Mouse (Mus musculus): ENCODE data around the gene Spata25.

Spata25 gene

DNA sequence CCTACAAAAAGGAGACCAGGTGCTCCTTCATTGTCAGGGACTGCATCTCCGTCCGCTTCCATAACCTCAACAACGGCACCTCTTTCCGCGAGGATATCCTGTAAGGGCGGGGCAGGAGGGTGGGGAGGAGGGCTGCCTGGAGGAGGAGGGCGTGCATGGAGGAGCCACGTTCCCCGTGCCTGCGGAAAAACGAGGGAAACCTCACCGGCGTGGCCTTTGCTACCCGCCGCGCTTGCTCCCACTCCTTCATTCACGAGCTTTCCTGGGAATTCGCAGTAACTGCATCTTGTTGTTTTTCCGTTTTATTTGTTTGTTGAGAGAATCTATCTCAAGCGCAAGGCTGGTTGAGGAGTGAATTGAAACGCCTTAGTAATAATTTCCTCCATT, 23.0 kb downstream of the Spata25 start:
- no peak for DNase-seq (ENCODE audit: low read depth, low spot score)

DNA sequence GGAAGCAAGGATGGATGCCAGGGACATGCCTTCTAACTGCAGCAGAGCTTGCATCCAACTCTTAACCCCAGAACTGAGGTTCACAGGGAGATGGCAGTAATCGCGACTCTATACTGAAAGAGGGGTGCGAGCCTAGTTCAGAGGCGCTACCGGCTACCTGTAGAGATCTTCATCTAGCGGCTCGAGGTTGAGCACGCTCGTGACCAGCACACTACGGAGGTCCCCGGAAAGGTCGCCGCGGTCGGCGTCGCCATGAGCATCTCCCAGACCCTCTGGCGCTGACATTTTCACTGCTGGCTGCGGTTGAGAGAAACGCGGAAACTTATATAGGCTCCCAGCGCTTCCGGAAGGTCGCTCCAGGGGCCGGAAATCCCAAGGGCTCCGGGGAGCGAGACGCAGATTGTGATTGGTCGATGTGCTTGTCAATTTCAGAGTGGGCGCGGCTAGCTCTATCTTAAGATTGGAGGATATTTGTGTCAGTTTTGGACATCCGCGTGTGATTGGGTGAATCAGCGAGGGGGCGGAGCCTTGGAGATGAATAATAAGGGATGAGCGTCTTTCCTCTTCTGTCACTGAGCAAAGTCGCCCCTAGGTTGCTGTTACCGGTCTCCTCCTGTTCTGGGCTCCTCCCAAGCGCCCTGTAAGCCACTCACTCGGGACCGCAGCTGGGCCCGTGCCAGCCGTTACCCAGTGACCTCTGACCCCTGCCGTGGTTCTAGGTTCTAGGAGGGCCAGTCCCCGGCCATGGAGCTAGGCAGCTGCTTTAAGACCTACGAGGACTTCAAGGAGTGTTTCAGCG, 23.6 kb downstream of the Spata25 start, which contains the start of the genes Acot8 and Zswim3:
Acot8 (minus strand) TSS at position 350 of the 799 bp plus-strand sequence.
Zswim3 (plus strand) TSS at position 566 of the 799 bp plus-strand sequence.
- DNase-seq (ENCODE audit: low read depth, low spot score) = peak; percentile 100

DNA sequence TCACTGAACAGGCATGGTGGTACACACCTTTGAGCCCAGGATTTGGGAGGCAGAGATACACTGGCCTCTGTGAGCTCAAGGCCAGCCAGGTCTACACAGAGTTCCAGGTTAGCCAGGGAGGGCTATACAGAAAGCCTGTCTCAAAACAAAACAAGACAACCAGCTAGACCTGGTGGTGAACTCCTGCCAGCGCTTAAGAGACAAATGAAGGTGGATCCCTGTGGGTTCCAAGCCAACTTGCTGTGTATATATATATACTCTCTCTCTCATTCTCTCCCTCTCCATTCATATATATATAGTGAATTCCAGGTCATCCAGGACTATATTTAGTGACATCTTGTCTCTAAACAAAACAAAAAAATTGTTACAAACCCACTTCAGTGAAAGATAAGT, 24.4 kb downstream of the Spata25 start:
- DNase-seq (ENCODE audit: low read depth, low spot score) = no peak

DNA sequence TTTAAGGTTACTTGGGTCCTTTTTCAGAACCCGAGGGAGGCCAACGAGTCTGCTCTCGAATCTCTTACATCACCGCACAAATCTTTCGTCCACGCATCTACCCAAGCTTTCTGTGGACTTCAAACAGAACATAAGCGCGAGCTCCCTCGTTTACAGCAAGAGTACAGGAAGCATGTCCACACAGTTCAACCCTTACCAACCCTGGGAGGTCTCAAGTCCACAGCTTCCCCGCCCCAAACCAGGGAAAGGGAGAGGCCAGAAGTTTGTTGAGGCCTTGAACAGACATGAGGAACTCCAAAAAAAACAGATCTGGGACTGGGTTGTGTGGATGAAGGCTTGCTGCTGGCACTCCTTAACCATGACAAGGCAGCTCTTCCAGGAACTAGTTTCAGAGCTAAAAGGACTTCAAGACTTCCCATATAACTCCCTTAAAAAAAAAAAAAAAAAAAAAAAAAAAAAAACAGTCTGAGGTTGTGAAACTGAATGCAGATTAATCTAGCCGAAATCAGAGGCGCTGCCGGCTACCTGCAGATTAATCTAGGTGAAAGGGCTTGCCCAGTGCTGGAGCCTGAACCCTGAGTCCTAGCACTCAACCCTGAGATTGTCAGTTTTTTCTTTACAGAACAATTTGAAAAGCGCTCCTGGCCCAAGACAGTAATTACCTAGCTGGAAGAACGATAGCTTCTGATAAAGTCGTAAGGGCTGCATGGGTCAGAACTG, 25.0 kb downstream of the Spata25 start:
- no peak for DNase-seq (ENCODE audit: low read depth, low spot score)

DNA sequence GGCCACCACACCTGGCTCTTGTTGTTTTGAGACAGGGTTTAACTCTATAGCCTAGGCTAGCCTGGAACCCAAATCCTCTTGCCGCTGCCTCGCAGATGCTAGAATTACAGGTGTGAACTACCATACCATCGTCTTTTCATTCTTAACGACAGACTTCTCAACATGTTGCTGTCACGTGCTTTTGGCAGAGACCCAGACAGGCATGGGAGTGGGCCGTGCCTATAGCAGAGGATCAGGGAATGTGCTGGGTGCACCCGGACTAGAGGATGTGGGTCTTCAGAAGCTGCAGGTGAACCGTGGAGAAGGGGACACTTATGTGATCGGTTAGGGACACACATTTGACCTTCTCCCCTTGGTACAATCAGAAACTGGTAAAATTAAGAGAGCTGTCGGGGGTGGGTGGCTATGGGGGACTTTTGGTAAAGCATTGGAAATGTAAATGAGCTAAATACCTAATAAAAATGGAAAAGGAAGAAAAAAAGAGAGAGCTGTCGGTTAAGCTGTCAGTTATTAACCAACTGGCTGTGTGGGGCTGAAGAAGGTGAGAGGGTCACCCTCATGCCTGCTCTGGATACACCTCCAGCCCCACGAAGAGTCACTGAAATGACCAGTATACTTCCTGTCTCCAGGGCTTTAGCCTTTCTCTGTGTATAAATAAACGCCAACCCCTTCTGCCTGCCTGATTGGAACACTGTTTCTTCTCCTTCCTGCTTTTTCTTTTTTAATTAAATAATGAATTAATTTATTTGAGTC, 27.9 kb downstream of the Spata25 start:
- no peak for DNase-seq (ENCODE audit: low read depth, low spot score)

DNA sequence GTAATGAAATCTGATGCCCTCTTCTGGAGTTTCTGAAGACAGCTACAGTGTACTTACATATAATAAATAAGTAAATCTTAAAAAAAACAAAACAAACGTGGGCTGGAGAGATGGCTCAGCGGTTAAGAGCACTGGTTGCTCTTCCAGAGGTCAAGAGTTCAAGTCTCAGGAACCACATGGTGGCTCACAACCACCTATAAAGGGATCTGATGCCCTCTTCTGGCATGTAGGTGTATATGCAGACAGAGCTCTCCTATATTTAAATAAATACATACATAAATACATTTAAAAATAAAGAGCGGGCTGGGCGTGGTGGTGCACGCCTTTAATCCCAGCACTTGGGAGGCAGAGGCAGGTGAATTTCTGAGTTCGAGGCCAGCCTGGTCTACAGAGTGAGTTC, 29.8 kb downstream of the Spata25 start:
- DNase-seq (ENCODE audit: low read depth, low spot score) = peak; percentile 76

DNA sequence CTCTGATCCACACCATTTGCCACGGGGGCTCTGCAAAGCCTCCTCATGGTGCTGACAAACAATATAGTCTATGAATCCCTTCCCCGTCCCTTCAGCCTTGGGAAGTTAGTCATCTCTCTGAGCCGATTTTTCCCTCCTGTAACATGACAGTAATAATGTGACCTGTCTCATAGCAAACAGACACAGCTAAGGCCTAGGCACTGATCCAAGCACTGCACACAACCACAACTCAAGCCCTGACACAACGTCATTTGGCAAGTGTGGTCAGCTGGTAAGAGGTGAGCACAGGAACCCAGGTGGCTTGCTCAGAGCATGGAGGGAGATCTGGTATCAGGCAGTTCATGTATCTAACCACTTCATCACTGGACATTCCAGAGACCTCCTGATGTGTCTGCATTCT, 32.5 kb downstream of the Spata25 start:
- DNase-seq (ENCODE audit: low read depth, low spot score) = no peak

DNA sequence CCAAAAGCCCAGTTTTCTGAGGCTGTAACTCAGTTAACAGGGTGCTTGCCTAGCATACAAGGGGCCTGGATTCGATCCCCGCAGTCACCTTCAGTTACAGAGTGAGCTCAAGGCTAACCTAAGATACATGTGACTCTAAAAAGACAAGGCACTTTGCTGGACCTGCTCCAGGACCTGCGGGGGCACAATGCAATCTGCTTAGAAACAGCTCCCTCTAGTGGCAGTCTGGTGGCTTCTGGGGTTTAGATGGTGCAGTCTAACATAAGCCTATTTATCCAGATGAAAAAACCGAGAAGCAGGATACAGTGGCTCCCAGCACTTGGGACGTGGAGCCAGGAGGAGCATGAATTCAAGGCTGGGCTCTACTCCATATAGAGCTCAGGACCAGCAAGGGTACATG, 34.0 kb downstream of the Spata25 start:
- peak; percentile 91 for DNase-seq (ENCODE audit: low read depth, low spot score)

DNA sequence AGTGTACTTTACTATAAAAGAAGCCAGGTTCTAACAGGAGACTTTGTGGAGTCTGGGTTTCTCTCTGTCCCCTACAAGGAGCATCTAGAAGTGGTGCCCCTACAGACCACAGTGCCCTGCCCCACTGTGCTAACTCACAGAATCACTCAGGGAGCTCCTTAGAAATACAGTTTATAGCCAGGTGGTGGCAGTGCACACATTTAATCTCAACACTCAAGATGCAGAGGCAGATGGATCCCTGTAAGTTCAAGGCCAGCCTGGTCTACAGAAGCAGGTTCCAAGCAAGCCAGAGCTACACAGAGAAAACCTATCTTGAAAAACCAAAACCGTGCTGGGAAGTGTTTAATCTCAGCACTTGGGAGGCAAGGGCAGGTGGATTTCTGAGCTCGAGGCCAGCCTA, 34.6 kb downstream of the Spata25 start:
- DNase-seq (ENCODE audit: low read depth, low spot score) = peak; percentile 62

DNA sequence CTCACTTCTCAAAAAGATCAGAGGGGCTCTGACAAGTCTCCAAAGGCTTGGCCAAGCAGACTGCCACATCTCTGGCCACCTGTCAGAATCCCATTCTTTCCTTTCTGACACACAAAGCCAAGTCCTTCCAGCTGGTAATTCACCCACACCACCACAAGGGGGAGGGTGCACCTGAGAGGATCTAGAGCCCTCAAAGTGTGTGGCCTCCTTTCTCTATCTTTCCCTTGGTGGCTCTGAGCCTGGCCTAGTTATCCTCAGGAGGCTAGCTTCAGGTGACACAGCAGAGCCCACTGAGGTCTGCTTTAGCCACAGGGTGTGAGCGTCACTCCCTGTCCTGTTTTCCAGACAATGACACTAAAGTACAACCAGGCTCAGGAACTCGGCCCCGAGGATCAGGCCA, 35.1 kb downstream of the Spata25 start:
- peak; percentile 90 for DNase-seq (ENCODE audit: low read depth, low spot score)

DNA sequence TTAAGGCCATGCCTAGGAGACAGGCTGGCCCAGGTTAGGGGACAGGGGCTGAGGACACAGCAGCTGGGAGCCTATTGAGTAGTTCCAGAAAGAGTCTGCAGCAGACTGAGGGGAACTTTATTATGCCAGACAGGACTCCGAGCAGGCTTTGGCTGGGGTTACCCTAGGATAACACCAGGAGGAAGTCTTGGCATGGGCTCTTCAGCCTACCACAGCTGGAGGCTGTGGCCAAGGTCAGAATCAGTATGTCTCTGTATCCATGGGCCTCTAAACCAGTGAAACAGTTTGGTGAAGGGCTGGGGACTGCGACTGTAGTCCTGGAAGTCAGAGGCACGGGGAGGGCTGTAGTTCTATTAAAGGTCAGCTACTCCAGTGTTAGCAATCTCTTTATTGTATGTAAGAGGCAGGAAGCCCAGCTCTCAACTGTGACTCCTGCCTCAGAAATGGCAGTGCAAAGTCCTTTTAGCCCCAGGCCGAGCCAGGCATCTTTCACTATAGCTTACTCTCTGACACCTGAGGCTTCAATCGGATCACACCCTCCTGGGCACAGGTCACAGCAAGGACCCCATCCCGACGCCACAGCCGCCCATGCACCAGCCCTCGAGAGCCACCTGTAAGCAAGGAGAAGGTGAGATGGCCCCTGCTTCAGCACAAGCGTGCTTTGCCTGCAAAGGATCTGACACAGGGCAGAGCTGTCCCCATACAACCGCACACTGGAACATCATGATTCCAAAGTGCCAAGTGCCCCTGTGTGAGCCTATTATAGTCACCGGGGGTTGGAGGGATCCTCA, 35.7 kb downstream of the Spata25 start:
- no peak for DNase-seq (ENCODE audit: low read depth, low spot score)

DNA sequence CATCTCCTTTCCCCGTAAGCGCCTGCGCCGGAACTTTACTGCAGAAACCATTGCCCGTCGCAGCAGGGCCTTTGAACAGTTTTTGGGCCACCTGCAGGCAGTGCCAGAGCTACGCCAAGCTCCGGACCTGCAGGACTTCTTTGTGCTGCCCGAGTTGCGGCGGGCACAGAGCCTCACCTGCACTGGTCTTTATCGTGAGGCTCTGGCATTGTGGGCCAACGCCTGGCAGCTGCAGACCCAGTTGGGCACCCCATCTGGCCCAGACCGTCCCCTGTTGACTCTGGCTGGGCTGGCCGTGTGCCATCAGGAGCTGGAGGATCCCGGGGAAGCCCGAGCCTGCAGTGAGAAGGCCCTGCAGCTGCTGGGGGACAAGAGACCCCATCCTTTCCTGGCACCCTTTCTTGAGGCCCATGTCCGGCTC, 36.5 kb downstream of the Spata25 start:
- DNase-seq (ENCODE audit: low read depth, low spot score) = no peak

DNA sequence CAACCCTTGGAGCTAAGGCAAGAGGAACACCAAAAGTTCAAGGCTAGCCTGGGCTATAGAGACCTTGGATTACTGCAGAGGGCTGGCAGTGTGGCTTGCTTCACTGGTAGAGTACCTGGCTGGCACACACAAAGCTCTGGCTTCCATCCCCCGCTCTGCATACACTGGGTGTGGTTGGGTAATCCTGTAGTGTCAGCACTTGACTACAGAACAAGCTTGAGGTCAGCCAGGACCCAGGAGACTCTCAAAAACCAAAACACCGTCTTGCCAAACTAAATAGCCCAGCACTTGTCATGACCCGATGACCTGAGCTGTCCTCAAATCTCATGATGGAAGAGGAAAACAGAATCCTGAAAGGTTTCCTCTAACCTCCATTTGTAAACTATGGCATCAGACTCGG, 37.9 kb downstream of the Spata25 start:
- DNase-seq (ENCODE audit: low read depth, low spot score) = no peak

DNA sequence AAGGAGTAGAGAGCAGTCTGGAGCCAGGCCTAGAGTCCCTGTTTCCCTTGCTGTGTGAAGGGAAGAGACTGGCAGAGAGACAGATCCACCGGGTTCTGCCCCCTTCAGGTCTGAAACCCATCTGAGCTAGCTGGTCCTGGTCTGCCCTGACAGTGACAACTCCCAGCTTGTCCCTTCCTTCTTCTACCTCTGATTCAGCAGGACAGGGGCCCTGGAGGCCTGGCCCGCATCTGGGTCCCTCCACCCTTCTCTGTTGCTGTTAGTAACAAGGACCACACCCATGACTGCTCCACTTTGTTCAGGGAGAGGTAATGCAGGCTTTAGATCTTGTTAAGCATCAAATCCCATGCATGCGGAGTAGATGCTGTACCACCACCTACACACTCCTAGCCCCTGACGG, 39.9 kb downstream of the Spata25 start:
- peak; percentile 54 for DNase-seq (ENCODE audit: low read depth, low spot score)

DNA sequence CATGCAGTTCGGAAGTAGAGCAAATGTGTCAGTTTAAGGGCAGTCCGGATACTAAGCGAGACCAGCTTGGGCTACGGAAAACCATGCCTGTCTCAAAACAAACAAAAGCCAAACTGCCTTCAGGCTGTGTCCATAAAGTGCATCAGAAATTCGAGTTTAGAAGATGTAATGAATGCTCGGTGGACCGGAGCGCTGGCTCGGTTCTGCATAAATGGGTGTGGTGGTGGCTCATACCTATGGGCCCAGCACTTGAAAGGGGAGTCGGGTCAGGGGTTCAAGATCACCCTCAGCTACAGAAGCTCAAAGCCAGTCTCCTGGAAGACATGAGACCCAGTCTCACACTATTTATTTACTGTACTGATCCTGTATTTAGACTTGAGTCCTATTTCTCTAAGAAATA, 40.6 kb downstream of the Spata25 start:
- no peak for DNase-seq (ENCODE audit: low read depth, low spot score)

DNA sequence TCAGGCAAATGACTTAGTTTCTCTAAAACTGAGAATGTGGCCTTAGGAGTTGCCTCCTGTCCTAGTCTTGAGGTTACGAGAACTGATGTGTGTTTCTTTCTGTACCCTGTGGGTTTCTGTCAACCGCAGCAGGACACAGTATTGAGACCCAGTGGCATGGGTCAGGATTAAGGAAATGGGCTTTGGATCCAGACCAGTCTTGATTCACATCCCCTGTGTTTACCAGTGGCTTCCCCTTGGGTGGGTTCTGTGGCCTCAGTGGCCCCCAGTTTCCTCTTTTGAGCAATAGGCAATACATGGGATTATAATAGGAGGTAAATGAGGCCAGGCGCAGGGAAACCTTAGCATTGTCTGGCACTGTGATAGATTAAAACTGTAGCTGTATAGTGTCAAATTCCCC, 41.3 kb downstream of the Spata25 start:
- no peak for DNase-seq (ENCODE audit: low read depth, low spot score)

DNA sequence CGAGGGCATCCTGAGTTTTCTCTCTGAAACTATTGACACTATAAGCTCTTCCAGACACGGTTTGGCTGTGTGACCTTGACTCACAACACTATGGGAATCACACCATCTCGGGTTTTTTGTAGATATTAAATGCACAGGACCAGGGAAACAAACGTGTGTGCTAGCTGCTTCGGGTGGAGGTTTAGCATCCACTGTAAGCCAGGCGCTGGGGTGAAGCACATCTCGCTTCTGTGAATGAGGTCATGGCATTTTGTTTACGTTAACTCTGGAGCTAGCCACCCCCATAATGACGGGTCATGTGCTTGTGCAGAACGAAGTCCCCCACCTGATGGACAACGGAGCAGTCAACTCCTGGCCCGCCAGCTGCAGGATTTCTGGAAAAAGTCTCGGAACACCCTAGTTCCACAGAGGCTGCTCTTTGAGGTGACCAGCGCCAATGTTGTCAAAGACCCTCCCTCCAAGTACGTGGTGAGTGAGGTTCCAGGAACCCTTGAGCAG, 41.9 kb downstream of the Spata25 start:
- DNase-seq (ENCODE audit: low read depth, low spot score) = no peak

DNA sequence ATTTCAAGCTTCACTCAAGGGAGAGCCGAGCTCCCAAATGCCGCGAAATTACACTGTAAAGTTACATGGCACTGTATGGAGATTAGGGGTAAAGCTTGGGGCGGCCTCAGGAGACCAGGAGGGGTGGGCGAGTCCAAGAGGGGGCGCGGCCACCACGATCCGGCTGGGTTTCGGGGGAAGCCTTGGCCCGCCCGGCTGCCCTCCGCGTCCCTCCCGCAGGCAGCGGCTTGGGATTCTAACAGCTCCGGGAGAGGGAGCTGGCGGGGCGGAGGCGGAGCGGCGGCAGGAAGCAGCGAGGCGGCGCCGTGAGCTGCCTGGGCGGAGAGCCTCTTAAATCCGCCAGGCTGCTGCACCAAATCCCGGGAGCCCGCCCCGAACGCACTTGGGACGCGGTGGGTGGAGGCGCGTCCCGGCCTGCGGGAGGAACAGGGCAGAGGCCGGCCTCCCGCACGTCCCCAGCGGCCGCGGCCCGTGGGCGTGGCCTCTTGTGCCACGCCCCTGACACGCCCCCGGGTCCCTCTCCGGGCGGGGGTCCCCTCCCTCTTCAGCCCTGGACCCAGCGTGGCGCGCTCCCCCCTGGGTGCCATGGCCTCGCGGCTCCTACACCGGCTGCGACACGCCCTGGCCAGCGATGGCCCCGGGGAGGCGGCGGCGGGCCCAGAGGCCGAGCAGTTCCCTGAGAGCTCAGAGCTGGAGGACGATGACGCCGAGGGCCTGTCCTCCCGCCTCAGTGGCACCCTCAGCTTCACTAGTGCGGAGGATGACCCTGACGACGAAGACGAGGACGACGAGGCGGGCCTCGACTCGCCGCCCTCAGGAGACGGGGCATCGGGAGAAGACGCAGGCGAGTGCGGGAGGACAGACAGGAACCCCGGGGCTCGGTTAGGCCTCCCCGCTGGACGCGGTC, 42.6 kb downstream of the Spata25 start, which contains the start of gene Snx21:
Snx21 (plus strand) TSS at position 343 of the 907 bp plus-strand sequence.
- peak; percentile 83 for DNase-seq (ENCODE audit: low read depth, low spot score)

DNA sequence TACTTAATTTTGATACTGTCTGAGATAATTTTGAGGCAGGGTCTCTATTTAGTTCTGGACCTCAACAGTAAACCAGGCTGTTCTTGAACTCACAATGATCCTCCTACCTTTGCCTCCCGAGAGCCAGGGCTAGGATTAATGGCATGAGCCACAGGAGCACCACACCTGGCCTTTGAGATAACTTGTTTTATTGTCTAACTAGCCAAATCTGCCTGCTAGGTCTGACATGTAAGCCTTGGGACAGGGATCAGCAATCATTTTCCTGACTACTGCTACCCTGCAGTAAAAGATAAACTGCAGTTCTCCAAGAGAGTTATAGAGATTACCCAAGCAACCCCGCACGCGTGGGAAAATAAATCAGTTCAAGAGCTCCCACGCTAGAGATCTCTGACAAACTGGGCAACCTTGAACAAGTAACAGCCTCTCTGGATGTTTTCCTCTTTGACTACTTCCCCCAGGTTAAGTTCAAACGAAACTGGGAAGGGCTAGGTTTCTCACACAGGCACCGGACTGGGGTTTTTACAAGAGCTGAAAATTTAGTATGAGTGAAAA, 43.4 kb downstream of the Spata25 start:
- no peak for DNase-seq (ENCODE audit: low read depth, low spot score)

All from ZHBTc4 (cell line).